Mouse (Mus musculus) liver, adult 2 months (tissue): ENCODE measurements at regions not wholly inside any gene's neighbourhood (a gene's known extent, or its start where the extent isn't known, plus 50 kb on each side); places are given as distances from the start of the nearest gene placed in this dataset.

Experiments used
- DNase-seq: peaks from one replicate; pipeline ENCODE4 v3.0.0-alpha.2; 2011; ENCODE audit warnings: low read depth, low spot score; ENCODE audit errors: extremely low read depth
- H3K27ac ChIP-seq: fragments of 200-500 bp; replicated peaks from 2 replicates; pipeline ENCODE4 v1.5.1; 2012; ENCODE audit warnings: low read depth, mild to moderate bottlenecking, control low read depth, inconsistent platforms, low read length; ENCODE audit not compliant: insufficient read depth
- H3K27me3 ChIP-seq: fragments of 200-500 bp; 2 replicates; pipeline ENCODE4 v1.6.1; 2012; ENCODE audit warnings: mild to moderate bottlenecking, moderate library complexity, low read length, inconsistent platforms; ENCODE audit not compliant: control insufficient read depth, insufficient read depth
- H3K36me3 ChIP-seq: fragments of 200-500 bp; 2 replicates; pipeline ENCODE4 v1.6.1; 2012; ENCODE audit warnings: low read length, inconsistent platforms; ENCODE audit not compliant: control insufficient read depth, insufficient read depth
- H3K4me1 ChIP-seq: fragments of 200-500 bp; 2 replicates; pipeline ENCODE4 v1.6.1; 2011; ENCODE audit warnings: low read length; ENCODE audit not compliant: control insufficient read depth, insufficient read depth
- H3K4me3 ChIP-seq: fragments of 200-500 bp; 2 replicates; pipeline ENCODE4 v1.5.1; 2011; ENCODE audit warnings: low read depth, mild to moderate bottlenecking, control low read depth, low read length, moderate library complexity; ENCODE audit not compliant: insufficient read depth
- H3K79me2 ChIP-seq: fragments of 200-500 bp; 2 replicates; pipeline ENCODE4 v1.6.1; 2012; ENCODE audit warnings: inconsistent platforms, mild to moderate bottlenecking, low read length, moderate library complexity; ENCODE audit not compliant: control insufficient read depth, insufficient read depth
- H3K9ac ChIP-seq: fragments of 200-500 bp; 2 replicates; pipeline ENCODE4 v1.6.1; 2012; ENCODE audit warnings: low read depth, mild to moderate bottlenecking, control low read depth, inconsistent platforms, low read length
- CTCF ChIP-seq: fragments of 200-500 bp; IDR thresholded peaks from 2 replicates; pipeline ENCODE4 v1.5.1; 2011; ENCODE audit warnings: low read depth, low read length, control low read depth
- POLR2A ChIP-seq: fragments of 200-500 bp; IDR thresholded peaks from 2 replicates; pipeline ENCODE4 v1.6.1; 2011; ENCODE audit warnings: low read length, control low read depth; ENCODE audit not compliant: insufficient read depth; ENCODE audit errors: extremely low read depth
- WGBS: fragments of 180-500 bp; shearing (Covaris S2); methylation state at CpG from one replicate; pipeline ENCODE4 v1.1.7; 2018; 5-methylcytosine and 5-hydroxymethylcytosine counted together

DNA sequence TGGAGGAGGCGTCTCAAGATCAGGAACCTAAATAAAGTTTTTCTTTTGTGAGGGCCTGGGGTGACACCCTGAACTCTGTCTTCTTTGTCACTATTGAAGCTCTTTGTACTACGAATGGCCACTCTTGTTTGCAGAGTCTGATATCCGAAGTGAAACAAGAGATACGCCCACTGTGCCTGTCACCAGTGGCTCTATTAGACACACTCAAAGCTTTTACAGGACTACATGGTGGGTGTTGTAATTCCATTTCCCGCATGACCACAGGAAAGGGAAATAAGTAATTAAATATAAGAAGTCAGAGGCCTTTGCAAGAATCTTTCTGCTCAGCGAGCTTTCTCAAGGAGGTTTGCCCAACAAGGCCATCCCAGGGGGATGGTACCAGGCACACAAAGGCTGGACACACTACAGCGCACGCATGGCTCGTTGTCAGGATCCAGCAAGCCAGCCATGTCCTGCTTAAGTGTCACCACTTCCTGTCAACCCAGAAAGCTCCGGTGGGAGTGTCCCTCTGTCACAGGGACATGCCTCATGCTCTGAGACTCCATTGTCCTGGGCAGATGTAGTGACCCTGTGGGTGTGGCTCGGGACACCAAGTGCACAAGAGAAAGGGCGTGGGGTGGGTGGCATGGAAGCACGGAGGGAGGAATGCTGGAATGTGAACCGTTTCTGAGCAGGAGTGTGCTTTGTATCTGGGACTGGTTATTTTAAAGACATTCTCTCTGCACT, 434.0 kb downstream of the Irx1 start:
- 57% methylated on average over 14 of the region's 14 CpGs for WGBS
- H3K4me1 ChIP-seq, result no peaks in the 10 kb centered on the region

DNA sequence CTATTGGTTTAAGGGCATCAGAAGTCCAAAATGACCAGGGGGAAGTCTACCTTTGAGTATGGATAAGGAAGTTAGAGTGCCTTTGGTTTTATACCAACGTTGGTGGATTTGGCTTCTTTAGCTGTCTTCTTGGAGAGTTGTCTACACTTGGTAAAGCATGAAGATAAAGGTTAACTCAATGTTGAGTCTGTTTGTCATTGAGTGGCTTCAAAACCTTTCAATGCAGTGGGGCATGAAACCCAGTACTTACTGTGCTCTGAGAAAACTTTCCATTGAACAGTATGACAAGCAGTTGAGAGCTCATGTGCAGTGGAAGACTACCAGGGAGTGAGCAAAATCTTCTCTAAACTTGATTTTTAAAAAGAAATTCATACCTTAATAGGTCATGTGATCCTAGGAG, 445.7 kb downstream of the Irx1 start:
- no peaks in the 10 kb centered on the region for H3K79me2 ChIP-seq
- H3K27ac ChIP-seq, result no peak overlapping the region
- H3K36me3 ChIP-seq, result no peaks in the 10 kb centered on the region
- H3K4me3 ChIP-seq, result no peak overlapping the region
- no peaks in the 10 kb centered on the region for H3K4me1 ChIP-seq
- 69% methylated on average over 1 of the region's 1 CpGs for WGBS
- TF ChIP-seq CTCF, result no peak
- no peak for TF ChIP-seq POLR2A
- no peak overlapping the region for H3K9ac ChIP-seq
- no peaks in the 10 kb centered on the region for H3K27me3 ChIP-seq
- DNase-seq, result no peak

More for the DNA sequence above, 434.0 kb downstream of the Irx1 start:
- H3K79me2 ChIP-seq, result no peaks in the 10 kb centered on the region
- no peaks in the 10 kb centered on the region for H3K36me3 ChIP-seq
- no peak overlapping the region for H3K4me3 ChIP-seq
- no peaks in the 10 kb centered on the region for H3K27me3 ChIP-seq
- TF ChIP-seq POLR2A (no peak), CTCF (no peak)
- DNase-seq, result no peak
- no peak overlapping the region for H3K9ac ChIP-seq
- H3K27ac ChIP-seq, result no peak overlapping the region

DNA sequence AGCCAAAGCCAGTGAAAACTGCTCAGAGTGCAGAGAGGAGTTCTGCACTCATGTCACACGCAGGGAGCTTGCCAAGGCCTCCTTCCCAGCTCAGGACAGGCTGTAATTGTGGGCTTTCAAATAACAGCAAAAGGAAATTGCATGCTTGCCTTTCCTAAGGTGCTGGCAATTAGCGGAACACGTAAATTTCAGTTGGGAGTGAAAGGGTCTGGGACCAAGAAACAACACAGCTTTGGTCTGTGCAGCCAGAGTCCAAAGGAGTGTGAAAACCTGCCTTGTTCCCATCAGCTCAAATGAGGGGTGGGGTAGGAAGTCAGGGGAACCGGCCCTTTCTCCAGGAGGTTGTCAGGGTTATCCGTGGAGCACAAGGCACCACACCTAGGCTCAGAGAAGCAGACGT, 450.3 kb downstream of the Irx1 start:
- no peak overlapping the region for H3K27ac ChIP-seq
- H3K36me3 ChIP-seq, result no peaks in the 10 kb centered on the region
- no peaks in the 10 kb centered on the region for H3K79me2 ChIP-seq
- H3K9ac ChIP-seq, result no peak overlapping the region
- no peaks in the 10 kb centered on the region for H3K27me3 ChIP-seq
- DNase-seq, result no peak
- H3K4me3 ChIP-seq, result no peak overlapping the region
- no peak for TF ChIP-seq POLR2A
- no peak for TF ChIP-seq CTCF
- WGBS, result 71% methylated on average over 6 of the region's 6 CpGs
- H3K4me1 ChIP-seq, result no peaks in the 10 kb centered on the region

- 17% methylated on average over 9 of the region's 9 CpGs for WGBS
- H3K36me3 ChIP-seq, result no peaks in the 10 kb centered on the region
- no peak for DNase-seq
Measured at GRCm38 (mm10) chr13:71507956-71508401, 455.5 kb downstream of the Irx1 start.

GRCm38 (mm10) chr13:71507421-71507931, 456.0 kb downstream of the Irx1 start:
- no peak overlapping the region for H3K27ac ChIP-seq
- DNase-seq, result no peak
- no peaks in the 10 kb centered on the region for H3K79me2 ChIP-seq
- no peak for TF ChIP-seq POLR2A
- H3K4me3 ChIP-seq, result no peak overlapping the region
- H3K27me3 ChIP-seq, result no peaks in the 10 kb centered on the region
- WGBS, result 15% methylated on average over 10 of the region's 10 CpGs
- H3K9ac ChIP-seq, result no peak overlapping the region
- H3K4me1 ChIP-seq, result no peaks in the 10 kb centered on the region
- no peaks in the 10 kb centered on the region for H3K36me3 ChIP-seq

More at GRCm38 (mm10) chr13:71507956-71508401, 455.5 kb downstream of the Irx1 start:
- H3K9ac ChIP-seq, result no peak overlapping the region
- H3K27me3 ChIP-seq, result no peaks in the 10 kb centered on the region
- H3K4me3 ChIP-seq, result no peak overlapping the region
- H3K27ac ChIP-seq, result no peak overlapping the region
- TF ChIP-seq POLR2A (no peak), CTCF (no peak)
- no peaks in the 10 kb centered on the region for H3K4me1 ChIP-seq
- no peaks in the 10 kb centered on the region for H3K79me2 ChIP-seq

DNA sequence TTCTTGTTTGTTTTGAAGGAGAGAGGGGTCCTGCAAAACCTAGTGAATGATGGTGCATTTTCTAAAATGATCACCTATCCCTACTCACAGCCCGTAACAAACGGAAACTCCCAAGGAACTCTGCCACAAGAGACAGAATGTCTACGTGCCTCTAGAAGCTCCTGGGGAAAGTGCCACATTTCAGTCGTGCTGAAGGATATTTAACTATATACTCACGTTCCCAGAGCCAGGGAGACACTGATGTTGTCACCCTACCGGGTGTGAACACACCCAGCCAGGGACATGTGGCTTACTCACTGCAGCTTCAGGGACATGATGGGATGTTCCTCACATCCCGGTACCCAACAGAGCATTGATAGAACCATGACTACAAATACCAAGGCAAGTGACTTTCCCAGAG, 456.7 kb downstream of the Irx1 start:
- H3K9ac ChIP-seq, result no peak overlapping the region
- no peaks in the 10 kb centered on the region for H3K36me3 ChIP-seq
- no peaks in the 10 kb centered on the region for H3K27me3 ChIP-seq
- H3K4me1 ChIP-seq, result no peaks in the 10 kb centered on the region
- no peaks in the 10 kb centered on the region for H3K79me2 ChIP-seq
- TF ChIP-seq CTCF (no peak), POLR2A (no peak)
- DNase-seq, result no peak
- H3K4me3 ChIP-seq, result no peak overlapping the region
- H3K27ac ChIP-seq, result no peak overlapping the region
- 33% methylated on average over 7 of the region's 7 CpGs for WGBS
